Mouse (Mus musculus) midbrain, embryonic 12.5 days (tissue): ENCODE measurements around the gene Ctbp2. TPM values are rescaled to one million over a fixed set of nuclear protein-coding genes. Genes with fewer than 3 reads are reported as not detected.

Experiments used
- ATAC-seq: fragments of 200-750 bp; cut with Nextera tagmentation; 2 replicates; pipeline ENCODE4 v1.8.0; 2017; ENCODE audit warnings: low read depth, moderate TSS enrichment, moderate library complexity; ENCODE audit not compliant: low FRiP score
- H3K27ac ChIP-seq: fragments of 300-500 bp; sonication (generic); replicated peaks from 2 replicates; pipeline ENCODE4 v1.5.1; 2016; ENCODE audit warnings: mild to moderate bottlenecking
- H3K27me3 ChIP-seq: fragments of 300-500 bp; sonication (generic); 2 replicates; pipeline ENCODE4 v1.6.1; 2016; ENCODE audit warnings: mild to moderate bottlenecking
- H3K36me3 ChIP-seq: fragments of 300-500 bp; sonication (generic); 2 replicates; pipeline ENCODE4 v1.6.1; 2016
- H3K4me1 ChIP-seq: fragments of 300-500 bp; sonication (generic); 2 replicates; pipeline ENCODE4 v1.6.1; 2016
- H3K4me2 ChIP-seq: fragments of 300-500 bp; sonication (generic); replicated peaks from 2 replicates; pipeline ENCODE4 v1.6.1; 2016; ENCODE audit warnings: mild to moderate bottlenecking, moderate library complexity
- H3K4me3 ChIP-seq: fragments of 300-500 bp; sonication (generic); 2 replicates; pipeline ENCODE4 v1.5.1; 2016; ENCODE audit warnings: mild to moderate bottlenecking
- H3K9ac ChIP-seq: fragments of 300-500 bp; sonication (generic); replicated peaks from 2 replicates; pipeline ENCODE4 v1.6.1; 2016; ENCODE audit warnings: mild to moderate bottlenecking, moderate library complexity
- H3K9me3 ChIP-seq: fragments of 300-500 bp; sonication (generic); 2 replicates; pipeline ENCODE4 v1.6.1; 2016; ENCODE audit warnings: mild to moderate bottlenecking
- WGBS: fragments of 180-500 bp; shearing (Covaris S2); methylation state at CpG from one replicate; pipeline ENCODE4 v1.1.7; 2016; 5-methylcytosine and 5-hydroxymethylcytosine counted together
- polyA plus RNA-seq: library from polyadenylated mRNA; unstranded; fragments of >200 nt; fragmentation: Nextera tagmentation; extraction: Ambion mirVana; gene quantifications from 2 replicates; pipeline ENCODE4 v1.2.1, GENCODE M21; 2016

Ctbp2 gene
- polyA plus RNA-seq, 1 experiment from 2014 or later = 111 TPM

GRCm38 (mm10) chr7:132994120-132994519, 130.0 kb downstream of the Ctbp2 start:
- Histone ChIP-seq H3K9me3 (no peaks in the 10 kb centered on the region), H3K9ac (no peak overlapping the region), H3K27me3 (no peaks in the 10 kb centered on the region), H3K4me3 (no peak overlapping the region), H3K4me2 (no peak overlapping the region), H3K27ac (no peak overlapping the region), H3K4me1 (no peaks in the 10 kb centered on the region), H3K36me3 (peaks cover 76% of the 10 kb centered on the region)
- ATAC-seq = no peak
- WGBS = 86% methylated on average over 8 of the region's 8 CpGs

- no peaks in the 10 kb centered on the region for H3K9me3 ChIP-seq
- H3K9ac ChIP-seq = no peak overlapping the region
- H3K36me3 ChIP-seq = peaks cover 76% of the 10 kb centered on the region
- ATAC-seq = no peak
- H3K4me3 ChIP-seq = no peak overlapping the region
- no peak overlapping the region for H3K4me2 ChIP-seq
- no peaks in the 10 kb centered on the region for H3K27me3 ChIP-seq
- no peak overlapping the region for H3K27ac ChIP-seq
- WGBS = 82% methylated on average over 9 of the region's 9 CpGs
- no peaks in the 10 kb centered on the region for H3K4me1 ChIP-seq
These were observed 131.1 kb downstream of the Ctbp2 start for GRCm38 (mm10) chr7:132992967-132993615.

- Histone ChIP-seq H3K4me2 (no peak overlapping the region), H3K27me3 (no peaks in the 10 kb centered on the region), H3K27ac (no peak overlapping the region), H3K36me3 (peaks cover 69% of the 10 kb centered on the region), H3K4me3 (no peak overlapping the region), H3K9ac (no peak overlapping the region), H3K4me1 (no peaks in the 10 kb centered on the region), H3K9me3 (no peaks in the 10 kb centered on the region)
- 94% methylated on average over 14 of the region's 14 CpGs for WGBS
- ATAC-seq = no peak
These were observed 132.8 kb downstream of the Ctbp2 start for GRCm38 (mm10) chr7:132991240-132991900.

GRCm38 (mm10) chr7:132989839-132990238, 134.3 kb downstream of the Ctbp2 start:
- H3K4me1 ChIP-seq = no peaks in the 10 kb centered on the region
- no peak overlapping the region for H3K4me3 ChIP-seq
- WGBS = 92% methylated on average over 5 of the region's 5 CpGs
- H3K27ac ChIP-seq = no peak overlapping the region
- H3K27me3 ChIP-seq = no peaks in the 10 kb centered on the region
- H3K4me2 ChIP-seq = no peak overlapping the region
- ATAC-seq = no peak
- H3K9me3 ChIP-seq = no peaks in the 10 kb centered on the region
- no peak overlapping the region for H3K9ac ChIP-seq
- H3K36me3 ChIP-seq = peaks cover 62% of the 10 kb centered on the region

GRCm38 (mm10) chr7:132982639-132983038, 141.5 kb downstream of the Ctbp2 start:
- Histone ChIP-seq H3K9ac (no peak overlapping the region), H3K4me1 (peaks cover 5% of the 10 kb centered on the region; the same call in 1 of the 2 replicates), H3K4me2 (no peak overlapping the region), H3K27me3 (no peaks in the 10 kb centered on the region), H3K4me3 (no peak overlapping the region), H3K27ac (no peak overlapping the region), H3K9me3 (no peaks in the 10 kb centered on the region), H3K36me3 (peaks cover 37% of the 10 kb centered on the region)
- WGBS = 41% methylated on average over 3 of the region's 3 CpGs
- ATAC-seq = 0 out of 2 replicates have a peak, but pooled peaks have one; percentile 19

GRCm38 (mm10) chr7:132977981-132978380, 146.2 kb downstream of the Ctbp2 start:
- no peaks in the 10 kb centered on the region for H3K27me3 ChIP-seq
- no peaks in the 10 kb centered on the region for H3K9me3 ChIP-seq
- H3K4me2 ChIP-seq = no peak overlapping the region
- peaks cover 5% of the 10 kb centered on the region; the same call in 1 of the 2 replicates for H3K4me1 ChIP-seq
- H3K4me3 ChIP-seq = no peak overlapping the region
- WGBS = 100% methylated on average over 2 of the region's 2 CpGs
- no peak overlapping the region for H3K27ac ChIP-seq
- H3K9ac ChIP-seq = no peak overlapping the region
- peaks cover 38% of the 10 kb centered on the region for H3K36me3 ChIP-seq
- no peak for ATAC-seq

GRCm38 (mm10) chr7:132976079-132976478, 148.1 kb downstream of the Ctbp2 start:
- H3K36me3 ChIP-seq = peaks cover 26% of the 10 kb centered on the region
- WGBS = 83% methylated on average over 2 of the region's 2 CpGs

GRCm38 (mm10) chr7:132972079-132972478, 152.1 kb downstream of the Ctbp2 start:
- H3K27ac ChIP-seq = no peak overlapping the region
- no peak overlapping the region for H3K9ac ChIP-seq
- H3K36me3 ChIP-seq = peaks cover 26% of the 10 kb centered on the region
- H3K4me2 ChIP-seq = no peak overlapping the region
- no peaks in the 10 kb centered on the region for H3K9me3 ChIP-seq
- H3K4me3 ChIP-seq = no peak overlapping the region
- ATAC-seq = no peak
- H3K27me3 ChIP-seq = no peaks in the 10 kb centered on the region
- no peaks in the 10 kb centered on the region for H3K4me1 ChIP-seq
- 91% methylated on average over 2 of the region's 2 CpGs for WGBS

More at GRCm38 (mm10) chr7:132976079-132976478, 148.1 kb downstream of the Ctbp2 start:
- Histone ChIP-seq H3K4me1 (no peaks in the 10 kb centered on the region), H3K4me2 (no peak overlapping the region), H3K27ac (no peak overlapping the region), H3K9me3 (no peaks in the 10 kb centered on the region), H3K27me3 (no peaks in the 10 kb centered on the region), H3K4me3 (no peak overlapping the region), H3K9ac (no peak overlapping the region)
- ATAC-seq = no peak

- no peak overlapping the region for H3K4me3 ChIP-seq
- ATAC-seq = no peak
- no peak overlapping the region for H3K4me2 ChIP-seq
- peaks cover 3% of the 10 kb centered on the region; the same call in 1 of the 2 replicates for H3K36me3 ChIP-seq
- H3K9me3 ChIP-seq = no peaks in the 10 kb centered on the region
- no peaks in the 10 kb centered on the region for H3K4me1 ChIP-seq
- WGBS = 90% methylated on average over 2 of the region's 2 CpGs
- H3K9ac ChIP-seq = no peak overlapping the region
- no peak overlapping the region for H3K27ac ChIP-seq
- no peaks in the 10 kb centered on the region for H3K27me3 ChIP-seq
These were observed 158.4 kb downstream of the Ctbp2 start for GRCm38 (mm10) chr7:132965707-132966106.

GRCm38 (mm10) chr7:132964395-132964794, 159.8 kb downstream of the Ctbp2 start:
- H3K27me3 ChIP-seq = no peaks in the 10 kb centered on the region
- no peak overlapping the region for H3K27ac ChIP-seq
- H3K4me3 ChIP-seq = no peak overlapping the region
- 83% methylated on average over 3 of the region's 3 CpGs for WGBS
- H3K9ac ChIP-seq = no peak overlapping the region
- H3K4me1 ChIP-seq = no peaks in the 10 kb centered on the region
- ATAC-seq = no peak
- H3K4me2 ChIP-seq = no peak overlapping the region
- H3K9me3 ChIP-seq = no peaks in the 10 kb centered on the region
- peaks cover 3% of the 10 kb centered on the region; the same call in 1 of the 2 replicates for H3K36me3 ChIP-seq

- Histone ChIP-seq H3K36me3 (no peaks in the 10 kb centered on the region), H3K4me1 (no peaks in the 10 kb centered on the region), H3K27me3 (no peaks in the 10 kb centered on the region), H3K9ac (no peak overlapping the region), H3K9me3 (no peaks in the 10 kb centered on the region), H3K27ac (no peak overlapping the region), H3K4me2 (no peak overlapping the region), H3K4me3 (no peak overlapping the region)
- no peak for ATAC-seq
- WGBS = 97% methylated on average over 3 of the region's 3 CpGs
These were observed 173.5 kb downstream of the Ctbp2 start for GRCm38 (mm10) chr7:132950613-132951012.

- no peak overlapping the region for H3K27ac ChIP-seq
- H3K4me3 ChIP-seq = no peak overlapping the region
- ATAC-seq = no peak
- H3K9me3 ChIP-seq = no peaks in the 10 kb centered on the region
- no peaks in the 10 kb centered on the region for H3K36me3 ChIP-seq
- H3K4me2 ChIP-seq = no peak overlapping the region
- H3K4me1 ChIP-seq = no peaks in the 10 kb centered on the region
- no peaks in the 10 kb centered on the region for H3K27me3 ChIP-seq
- no peak overlapping the region for H3K9ac ChIP-seq
- 90% methylated on average over 4 of the region's 4 CpGs for WGBS
These were observed 174.2 kb downstream of the Ctbp2 start for GRCm38 (mm10) chr7:132949968-132950367.
